Mouse (Mus musculus) granulocyte monocyte progenitor cell, adult 5-6 weeks (primary cell): Measurements from ENCODE around the gene B4galnt1. TPM values are rescaled to one million over a fixed set of nuclear protein-coding genes. Genes with fewer than 3 reads are reported as not detected.
"Not testable (repeated sequence)": the region's sequence is repeated elsewhere in the genome, so short reads cannot be mapped to it uniquely, and the experiment has no call there.

Experiments used
- ATAC-seq: replicated peaks from 2 replicates; pipeline ENCODE4 v1.8.0; 2016; ENCODE audit warnings: mild to moderate bottlenecking, moderate TSS enrichment, inconsistent platforms; ENCODE audit not compliant: poor library complexity, severe bottlenecking
- total RNA-seq, 2 experiments: library from RNA; stranded (forward) in 1 of 2; stranded (reverse) in 1 of 2; fragments of 200-712, 200-1000 nt in 1 of 2; fragments of >200 nt in 1 of 2; fragmentation: Nextera tagmentation in 1 of 2; gene quantifications; 2 replicates each; pipeline ENCODE4 v1.2.3; 2014 to 2017

B4galnt1 gene
- 288 and 308 TPM in 2 replicates for total RNA-seq (2014; fragmentation: Nextera tagmentation)
- total RNA-seq (2017) = 141 and 161 TPM in 2 replicates

GRCm38 (mm10) chr10:127164631-127165353 is at the start of gene B4galnt1:
Gene B4galnt1 (plus strand): TSS chr10:127165225.
- ATAC-seq = peak; percentile 58

DNA sequence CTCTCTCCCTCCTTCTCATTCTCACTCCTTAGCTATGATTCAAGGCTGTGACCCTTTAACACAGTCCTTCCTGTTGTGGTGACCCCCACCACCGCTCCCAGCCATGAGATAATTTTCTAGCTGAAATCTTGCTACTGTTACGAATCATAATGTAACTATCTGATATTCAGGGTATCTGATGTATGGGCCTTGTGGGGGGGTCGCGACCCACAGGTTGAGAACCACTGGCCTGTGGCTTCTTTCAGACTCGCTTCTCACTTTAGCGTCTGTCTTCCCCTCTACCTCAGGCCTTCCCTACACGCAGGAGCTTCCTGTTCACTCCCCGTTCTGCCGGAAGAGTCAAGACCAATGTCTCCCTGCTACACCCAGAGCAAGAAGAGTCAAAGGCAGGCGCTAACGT is 46.6 kb upstream of the B4galnt1 start:
- no peak for ATAC-seq

GRCm38 (mm10) chr10:127119229-127119628 is 45.8 kb upstream of the B4galnt1 start:
- no peak for ATAC-seq

DNA sequence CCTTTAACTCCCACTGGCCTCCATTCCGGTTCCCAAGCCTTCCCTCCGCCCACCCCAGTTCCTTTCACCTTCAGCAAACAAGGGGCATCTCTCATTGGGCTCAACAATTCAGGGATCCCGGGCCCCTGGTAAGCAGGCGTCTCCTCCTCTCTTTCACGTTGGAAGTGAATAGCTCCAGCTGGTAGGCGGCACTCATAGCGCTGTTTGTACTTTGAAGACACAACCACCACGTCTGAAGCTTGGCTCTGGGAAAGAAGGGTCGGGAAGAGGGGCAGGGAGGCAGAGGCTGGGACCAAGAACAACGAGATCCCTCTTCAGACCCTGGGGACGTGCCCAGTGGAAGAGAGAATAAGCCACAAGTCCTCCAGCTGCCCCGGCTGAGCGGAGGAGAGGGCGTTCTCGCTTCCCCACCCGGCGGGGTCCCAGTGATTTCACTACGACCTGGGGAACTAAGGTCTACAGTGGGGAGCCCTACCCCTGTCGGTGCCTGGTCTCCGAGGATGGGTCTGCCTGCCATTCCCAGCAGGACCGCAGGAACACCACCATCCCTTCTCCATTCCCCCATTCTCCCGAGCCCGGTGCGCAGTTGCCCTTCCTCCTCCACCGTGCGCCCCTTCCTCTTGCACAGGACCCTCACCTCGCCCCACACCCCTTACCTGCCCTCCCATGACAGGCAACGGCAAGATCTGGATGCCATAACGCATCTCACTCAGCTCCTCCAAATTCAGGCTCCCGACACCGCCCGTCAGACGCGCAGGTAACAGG is 44.5 kb upstream of the B4galnt1 start:
- ATAC-seq = peak; percentile 26

GRCm38 (mm10) chr10:127121066-127121477 is 44.0 kb upstream of the B4galnt1 start, which contains the start of gene Os9:
Gene Os9 (minus strand): TSS chr10:127121131.
- peak; percentile 93 for ATAC-seq

- no peak for ATAC-seq
These were observed 43.0 kb upstream of the B4galnt1 start for GRCm38 (mm10) chr10:127122018-127122417.

DNA sequence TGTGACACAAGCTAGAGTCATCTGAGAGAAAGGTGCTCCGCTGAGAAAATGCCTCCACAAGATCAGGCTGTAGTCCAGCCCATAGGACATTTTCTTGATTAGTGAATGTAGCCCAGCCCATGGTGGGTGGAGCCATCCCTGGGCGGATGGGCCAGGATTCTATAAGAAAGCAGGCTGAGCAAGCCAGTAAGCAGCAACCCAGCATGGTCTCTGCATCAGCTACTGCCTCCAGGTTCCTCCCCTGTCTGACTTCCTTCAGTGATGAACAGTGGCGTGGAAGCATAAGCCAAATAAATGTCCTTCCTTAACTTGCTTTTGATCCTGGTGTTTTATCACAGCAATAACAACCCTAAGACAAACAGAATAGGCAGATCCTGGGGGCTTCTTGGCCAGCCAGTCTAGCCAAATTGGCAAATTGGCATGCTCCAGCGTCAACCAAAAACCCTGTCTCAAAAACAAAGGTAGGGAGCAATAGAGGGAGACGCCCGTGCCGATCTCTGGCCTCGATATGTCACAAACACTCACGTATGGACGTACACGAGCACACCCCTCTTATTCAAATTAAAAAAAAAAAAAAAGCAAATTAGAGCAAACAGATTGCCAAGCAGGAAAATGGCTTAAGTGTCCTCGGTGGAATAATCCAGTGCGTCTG is 42.1 kb upstream of the B4galnt1 start:
- ATAC-seq = no peak

DNA sequence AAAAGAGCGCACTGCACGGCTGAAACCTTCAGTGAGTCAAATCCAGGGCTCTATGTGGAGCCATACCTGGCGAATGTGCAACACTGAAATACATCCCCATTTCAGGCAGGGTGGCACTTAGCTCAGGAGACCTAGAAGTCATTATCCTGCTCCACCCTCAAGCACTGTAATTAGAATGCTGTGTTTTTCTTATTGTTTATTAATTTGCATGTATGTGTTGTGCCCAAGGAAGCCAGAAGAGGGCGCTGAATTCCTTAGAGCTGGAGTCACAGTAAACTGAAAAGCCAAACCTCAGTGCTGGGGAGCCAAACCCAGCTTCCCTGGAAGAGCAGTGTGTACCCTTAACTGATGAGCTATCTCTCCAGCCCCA is 41.6 kb upstream of the B4galnt1 start:
- ATAC-seq = peak; percentile 20; the same call in 1 of the 2 replicates

GRCm38 (mm10) chr10:127125210-127126001 is 39.6 kb upstream of the B4galnt1 start:
- peak; percentile 28 for ATAC-seq

GRCm38 (mm10) chr10:127126579-127126978 is 38.4 kb upstream of the B4galnt1 start:
- ATAC-seq = peak; percentile 58

GRCm38 (mm10) chr10:127127711-127128279 is 37.2 kb upstream of the B4galnt1 start:
- peak; percentile 41 for ATAC-seq

GRCm38 (mm10) chr10:127129431-127129830 is 35.6 kb upstream of the B4galnt1 start:
- ATAC-seq = no peak

DNA sequence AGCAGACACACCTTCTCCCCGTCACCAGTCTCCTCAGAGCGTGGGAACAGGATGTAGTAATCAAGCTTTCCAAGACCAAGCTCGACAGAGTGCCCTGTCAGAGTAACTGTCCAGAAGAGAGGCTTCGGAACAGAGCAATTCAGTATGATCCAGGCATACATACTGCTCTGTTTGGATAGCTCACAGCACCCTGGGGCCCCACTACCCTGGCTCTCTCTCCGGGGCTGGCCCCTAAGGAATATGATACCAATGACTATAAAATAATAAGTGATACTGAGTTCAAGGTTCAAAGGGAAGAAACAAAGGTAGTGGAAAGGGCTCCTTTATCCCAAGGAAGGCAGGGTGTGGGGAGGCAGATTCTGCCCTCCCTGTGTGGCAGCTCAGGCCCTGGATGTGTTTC is 32.6 kb upstream of the B4galnt1 start:
- ATAC-seq = no peak

DNA sequence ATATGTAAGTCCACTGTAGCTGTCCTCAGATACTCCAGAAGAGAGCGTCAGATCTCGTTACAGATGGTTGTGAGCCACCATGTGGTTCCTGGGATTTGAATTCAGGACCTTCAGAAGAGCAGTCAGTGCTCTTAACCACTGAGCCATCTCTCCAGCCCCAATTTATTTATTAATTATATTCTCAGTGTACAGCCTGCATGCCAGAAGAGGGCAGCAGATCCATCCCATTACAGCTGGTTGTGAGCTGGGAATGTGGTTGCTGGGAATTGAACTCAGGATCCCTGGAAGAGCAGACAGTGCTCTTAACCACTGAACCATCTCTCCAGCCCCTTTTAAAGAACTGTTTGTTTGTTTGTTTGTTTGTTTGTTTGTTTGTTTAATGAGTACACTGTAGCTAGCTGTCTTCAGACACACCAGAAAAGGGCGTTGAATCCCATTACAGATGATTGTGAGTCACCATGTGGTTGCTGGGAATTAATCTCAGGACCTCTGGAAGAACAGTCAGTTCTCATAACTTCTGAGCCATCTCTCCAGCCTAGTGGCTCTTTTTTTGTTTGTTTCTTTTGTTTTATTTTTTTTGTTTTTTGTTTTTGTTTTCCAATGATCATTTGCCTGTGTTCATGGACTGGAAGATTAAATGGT is 30.5 kb upstream of the B4galnt1 start:
- ATAC-seq = not testable (repeated sequence)

DNA sequence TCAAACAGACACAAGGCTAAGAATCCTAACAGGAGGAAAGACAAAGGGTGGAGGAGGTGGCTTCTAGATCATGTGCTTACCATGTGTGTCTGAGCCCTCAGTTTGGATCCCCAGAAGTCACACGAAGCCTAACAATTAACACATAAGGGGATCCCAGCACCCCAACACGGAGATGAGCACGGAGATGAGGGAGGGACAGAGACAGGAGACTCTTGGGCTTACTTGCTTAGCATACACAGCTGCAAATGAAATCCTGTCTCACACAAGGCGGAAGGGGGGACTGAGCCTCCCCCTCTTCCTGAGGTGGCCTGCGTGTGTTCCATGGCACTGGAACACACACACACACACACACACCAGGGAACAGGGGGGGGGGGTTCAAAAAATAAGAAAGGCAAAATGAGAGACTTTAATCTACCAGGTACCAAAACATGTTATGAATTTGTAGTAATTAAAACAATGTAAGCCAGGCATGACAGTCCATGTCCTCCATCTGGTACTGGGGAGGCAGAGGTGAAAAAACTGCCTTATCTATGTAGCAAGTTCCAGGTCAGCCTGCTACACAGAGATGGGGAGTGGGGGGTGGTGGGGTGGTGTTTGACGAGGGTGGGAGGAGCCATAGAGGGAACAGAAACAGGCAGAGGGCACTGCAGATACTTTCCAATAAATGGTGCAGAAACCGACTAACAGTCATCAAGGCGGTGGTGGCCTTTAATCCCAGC is 29.7 kb upstream of the B4galnt1 start:
- ATAC-seq = peak; percentile 57

- ATAC-seq = peak; percentile 78
These were observed 28.5 kb upstream of the B4galnt1 start for GRCm38 (mm10) chr10:127136510-127136909.

DNA sequence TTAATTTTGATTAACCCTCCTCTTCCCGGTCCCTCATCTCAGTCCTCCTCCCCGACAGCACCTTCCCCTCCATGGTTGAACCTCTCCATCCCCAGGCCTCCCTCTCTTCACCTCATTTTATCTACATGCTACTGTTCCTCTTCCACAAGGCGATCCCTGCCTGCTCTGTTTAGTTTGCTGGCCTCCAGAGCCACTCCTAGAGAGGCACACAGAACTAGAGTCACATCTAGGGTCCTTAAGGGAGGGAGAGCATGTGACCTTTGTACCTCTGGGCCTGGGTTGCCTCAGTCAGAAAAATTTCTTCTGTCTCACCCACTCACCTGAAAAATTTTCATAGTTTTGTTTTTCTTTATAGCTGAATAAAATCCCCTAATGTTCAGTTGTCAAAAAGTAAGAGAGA is 27.1 kb upstream of the B4galnt1 start:
- no peak for ATAC-seq

- peak; percentile 38 for ATAC-seq
These were observed 26.5 kb upstream of the B4galnt1 start for GRCm38 (mm10) chr10:127138328-127139141.
